Mouse (Mus musculus) ES-E14 (cell line): ENCODE measurements around the gene Ankrd52.

Source experiments
- MAFK ChIP-seq: IDR thresholded peaks from 2 replicates; pipeline ENCODE4 v1.6.1; 2014; ENCODE audit warnings: mild to moderate bottlenecking, low read depth, low read length, inconsistent platforms; ENCODE audit not compliant: insufficient read depth
- ZC3H11A ChIP-seq: IDR thresholded peaks from 2 replicates; pipeline ENCODE4 v1.6.1; 2012; ENCODE audit warnings: low read depth, mild to moderate bottlenecking, inconsistent platforms, low read length, borderline replicate concordance
- ZNF384 ChIP-seq: IDR thresholded peaks from 2 replicates; pipeline ENCODE4 v1.6.1; 2012; ENCODE audit warnings: low read depth, low read length, inconsistent platforms

GRCm38 (mm10) chr10:128370601-128371000 is 6.3 kb upstream of the Ankrd52 start:
- TF ChIP-seq ZC3H11A: no peak
- TF ChIP-seq ZNF384: no peak
- no peak for TF ChIP-seq MAFK
